Mouse (Mus musculus) spleen, postnatal 36 days (tissue): ENCODE measurements around the gene Mrpl54.

Experiments
- DNase-seq, 2 experiments: peaks; one replicate each; pipeline ENCODE4 v3.0.0; 2022; ENCODE audit warnings: low spot score in 2 of 2, mixed read lengths in 1 of 2

Gene Mrpl54

DNA sequence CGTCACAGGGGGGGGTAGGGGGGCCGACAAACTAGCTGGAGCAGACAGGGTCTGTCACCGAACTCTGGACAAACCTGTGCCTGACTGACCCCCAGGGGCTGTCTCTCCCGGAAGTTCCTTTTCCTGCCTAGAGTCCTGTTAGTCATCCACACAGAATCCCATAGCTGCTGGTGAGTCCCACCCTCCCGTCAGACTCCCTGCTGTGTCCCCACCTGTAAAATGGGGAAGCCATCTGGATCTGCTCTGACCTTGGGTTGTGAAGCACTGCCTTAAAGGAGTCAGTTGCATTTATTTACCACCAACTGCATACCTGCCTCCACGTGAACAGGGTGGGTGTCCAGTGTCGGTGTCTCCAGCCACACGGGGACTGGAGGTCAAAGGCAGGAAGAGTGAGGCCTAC is 27.7 kb upstream of the Mrpl54 start:
- no peak for DNase-seq

DNA sequence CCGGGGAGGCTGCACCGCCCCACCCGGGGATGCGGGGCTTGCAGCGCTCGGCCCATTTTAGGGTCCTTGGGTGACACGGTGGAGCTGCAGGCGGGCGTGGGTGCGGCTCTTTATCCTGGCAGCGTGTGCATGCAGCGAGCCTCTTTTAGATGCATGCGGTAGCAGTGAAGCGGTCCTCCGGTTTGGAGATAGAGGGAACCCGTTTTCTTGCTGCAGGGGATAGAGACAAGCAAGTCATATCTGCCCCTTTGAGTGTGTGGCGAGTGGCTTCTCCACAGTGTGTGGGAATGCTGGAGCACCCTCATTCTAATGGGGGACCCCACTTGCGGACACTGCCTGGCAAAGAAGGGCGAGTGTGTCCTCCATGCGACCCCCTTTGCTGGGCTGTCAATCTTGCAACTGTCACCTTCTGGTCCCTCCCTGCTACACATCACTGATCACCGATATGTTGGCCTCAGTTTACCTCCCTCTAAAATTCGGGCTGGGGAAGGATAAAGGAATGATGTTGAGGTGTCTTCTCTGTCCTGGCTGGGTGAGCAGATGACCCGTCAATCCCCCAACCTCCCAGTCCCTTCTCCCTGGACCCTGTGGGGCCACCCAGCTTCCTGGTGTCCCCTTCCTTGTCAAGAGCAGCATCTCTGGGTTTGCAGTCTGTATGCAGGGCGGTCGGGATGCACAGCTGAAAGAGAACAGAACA is 26.7 kb upstream of the Mrpl54 start:
- no peak for DNase-seq

DNA sequence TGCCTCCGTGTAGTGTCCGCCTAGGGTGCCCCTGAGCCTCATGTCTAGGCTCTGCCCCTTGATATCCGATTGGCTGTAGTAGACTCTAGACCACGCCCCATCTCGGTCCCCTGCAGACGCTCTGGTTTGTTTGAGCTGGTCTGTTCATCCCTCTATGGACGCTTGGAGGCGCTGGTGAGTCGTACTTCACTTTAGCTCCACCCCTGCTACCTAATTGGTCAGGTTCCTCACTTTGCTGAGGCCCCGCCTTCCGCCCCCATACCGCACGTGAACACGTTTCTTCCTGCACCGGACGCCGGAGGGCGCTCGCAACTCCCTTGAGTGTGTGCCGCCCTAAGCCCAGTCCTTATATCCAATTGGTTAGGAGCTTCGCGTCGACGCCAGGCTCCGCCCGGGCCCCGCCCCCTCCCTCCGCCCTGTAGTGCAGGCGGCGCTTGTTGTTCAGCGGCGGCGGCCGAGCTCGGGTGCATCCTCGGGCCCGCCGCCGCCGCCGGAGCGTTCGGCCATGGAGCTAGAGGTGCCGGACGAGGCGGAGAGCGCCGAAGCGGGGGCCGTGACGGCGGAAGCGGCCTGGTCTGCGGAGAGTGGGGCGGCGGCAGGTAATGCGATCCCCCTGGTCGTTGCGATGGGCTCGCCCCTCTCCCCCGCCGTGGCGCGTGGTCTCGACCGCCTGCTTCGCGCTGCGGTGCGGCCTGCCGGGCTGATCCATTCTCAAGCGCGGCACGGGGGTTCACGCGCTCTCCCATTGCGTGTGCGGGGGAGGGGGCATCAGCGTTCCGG is 26.0 kb upstream of the Mrpl54 start, which contains the start of gene Pip5k1c:
TSS of gene Pip5k1c (plus strand) at position 410 of the 780 bp plus-strand sequence.
- DNase-seq, result peak; percentile 100

DNA sequence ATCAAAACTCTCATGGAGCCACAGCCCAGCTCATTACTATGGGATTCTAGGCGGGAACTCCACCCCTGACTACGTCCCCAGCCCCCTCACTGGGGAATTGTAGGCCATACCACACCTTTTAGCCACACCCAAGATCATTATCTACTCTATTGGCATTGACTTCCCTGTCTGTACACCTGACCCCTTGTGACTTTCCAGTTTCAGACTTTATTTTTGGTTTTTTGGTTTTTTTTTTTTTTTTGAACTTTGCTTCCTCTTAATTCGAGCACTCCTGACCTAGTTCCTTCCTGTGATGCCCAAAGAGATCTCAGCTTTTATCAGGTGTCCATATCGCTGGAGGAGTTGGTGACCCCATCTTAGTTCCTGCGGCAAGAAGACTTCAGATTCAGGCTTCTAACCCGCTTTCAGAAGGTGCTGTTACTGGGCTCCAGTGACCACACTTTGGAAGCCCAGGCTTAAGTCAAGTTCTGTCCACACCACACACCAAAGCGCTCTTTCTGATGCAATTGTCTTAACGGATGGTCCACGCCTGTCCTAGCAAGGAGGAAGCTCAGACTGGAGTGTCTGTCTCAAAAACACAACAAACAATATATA is 24.9 kb upstream of the Mrpl54 start, which contains the start of gene Tjp3:
TSS of gene Tjp3 (minus strand) at position 71 of the 594 bp plus-strand sequence.
- no peak for DNase-seq

DNA sequence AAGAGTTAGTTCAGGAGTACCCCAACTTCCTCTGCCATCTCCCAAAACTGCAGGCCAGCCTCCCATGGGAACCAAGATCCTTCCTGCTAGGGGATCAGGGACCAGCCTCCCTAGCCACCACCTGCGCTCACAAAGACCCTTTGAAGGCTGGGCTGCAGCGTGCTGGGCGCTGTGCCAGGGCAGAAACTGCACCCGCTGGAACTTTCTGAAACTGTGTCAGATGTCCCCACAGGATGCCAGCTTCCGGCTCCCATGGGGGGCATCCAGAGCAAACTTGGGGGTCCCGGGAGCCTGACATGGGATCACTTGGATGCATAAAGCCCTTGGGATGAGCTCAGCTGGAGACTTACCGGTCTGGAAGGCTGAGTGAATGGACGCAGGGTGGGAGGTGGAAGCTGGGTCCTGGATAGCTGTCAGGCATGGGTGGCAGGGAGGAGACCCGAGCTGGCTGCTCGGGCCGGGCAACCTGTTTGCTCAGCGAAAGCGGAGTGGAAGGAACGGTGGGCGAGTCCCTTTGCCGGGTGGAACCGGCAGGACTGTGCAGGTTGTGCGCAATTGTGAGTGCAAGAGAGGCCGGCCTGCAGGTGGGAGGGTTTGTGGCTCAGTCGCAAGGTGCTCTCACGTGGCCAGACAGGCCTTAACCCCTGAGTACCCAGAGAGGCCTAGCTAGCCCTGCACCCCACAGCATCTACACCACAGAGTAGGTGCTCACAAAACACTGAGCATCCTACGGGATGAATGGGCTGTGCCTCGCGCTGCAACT is 24.1 kb upstream of the Mrpl54 start:
- DNase-seq, result no peak

DNA sequence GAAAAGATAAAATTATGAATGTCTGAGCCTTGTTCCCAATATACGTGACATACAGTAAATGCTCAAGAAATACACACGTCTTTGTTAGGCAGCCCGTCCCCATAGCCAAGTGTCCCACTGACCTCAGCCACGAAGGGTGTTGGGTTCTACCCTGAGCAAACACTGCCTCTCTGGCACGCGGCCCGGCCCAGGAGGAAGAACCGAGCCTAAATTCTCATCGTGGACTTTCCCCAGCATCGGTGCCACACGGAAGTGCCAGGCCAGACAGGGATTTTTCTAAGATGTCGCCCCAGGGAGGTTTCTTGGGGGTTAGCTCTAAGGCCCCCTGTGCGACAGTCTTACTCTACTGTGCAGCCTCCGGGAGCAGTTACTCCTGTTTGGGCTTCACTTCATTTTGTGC is 23.1 kb upstream of the Mrpl54 start:
- DNase-seq, result no peak

DNA sequence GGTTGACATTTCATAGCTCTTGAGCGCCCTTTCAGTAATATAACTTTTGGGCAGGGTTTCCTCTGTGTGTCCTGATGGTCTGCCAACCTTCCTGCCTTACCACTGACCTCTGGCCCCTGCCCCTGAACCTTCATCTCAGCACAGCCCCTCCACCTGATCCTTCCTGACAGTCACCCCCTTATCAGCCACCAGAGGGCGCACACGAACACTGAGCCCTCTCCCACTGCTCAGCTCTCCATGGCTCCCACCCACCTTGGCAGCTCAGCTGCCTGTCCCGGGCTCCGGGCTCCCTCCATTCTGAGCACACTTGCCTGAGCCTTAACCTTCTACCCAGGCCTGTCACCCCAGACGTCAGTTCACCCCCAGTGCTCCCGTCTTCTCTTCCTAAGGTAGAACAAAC is 22.5 kb upstream of the Mrpl54 start:
- DNase-seq, result peak; percentile 54 to 58

DNA sequence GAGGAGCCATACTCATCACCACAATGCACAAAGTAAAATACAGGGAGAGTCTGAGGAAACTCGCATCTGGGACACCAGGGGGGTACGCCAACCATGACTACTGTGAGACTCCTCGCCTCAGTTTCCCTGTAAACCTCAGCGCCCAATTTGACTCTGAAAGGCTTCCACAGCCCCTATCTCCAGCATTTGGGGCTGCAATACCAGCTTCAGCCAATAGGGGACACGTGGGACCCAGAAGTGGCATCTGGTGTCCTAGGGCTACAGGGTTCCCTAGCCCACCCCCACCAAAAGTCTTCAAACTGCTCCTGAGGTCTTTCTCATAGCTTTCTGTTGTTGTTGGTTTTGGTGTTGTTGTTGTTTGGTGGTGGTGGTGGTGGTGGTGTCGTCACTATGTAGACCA is 21.9 kb upstream of the Mrpl54 start:
- no peak for DNase-seq

DNA sequence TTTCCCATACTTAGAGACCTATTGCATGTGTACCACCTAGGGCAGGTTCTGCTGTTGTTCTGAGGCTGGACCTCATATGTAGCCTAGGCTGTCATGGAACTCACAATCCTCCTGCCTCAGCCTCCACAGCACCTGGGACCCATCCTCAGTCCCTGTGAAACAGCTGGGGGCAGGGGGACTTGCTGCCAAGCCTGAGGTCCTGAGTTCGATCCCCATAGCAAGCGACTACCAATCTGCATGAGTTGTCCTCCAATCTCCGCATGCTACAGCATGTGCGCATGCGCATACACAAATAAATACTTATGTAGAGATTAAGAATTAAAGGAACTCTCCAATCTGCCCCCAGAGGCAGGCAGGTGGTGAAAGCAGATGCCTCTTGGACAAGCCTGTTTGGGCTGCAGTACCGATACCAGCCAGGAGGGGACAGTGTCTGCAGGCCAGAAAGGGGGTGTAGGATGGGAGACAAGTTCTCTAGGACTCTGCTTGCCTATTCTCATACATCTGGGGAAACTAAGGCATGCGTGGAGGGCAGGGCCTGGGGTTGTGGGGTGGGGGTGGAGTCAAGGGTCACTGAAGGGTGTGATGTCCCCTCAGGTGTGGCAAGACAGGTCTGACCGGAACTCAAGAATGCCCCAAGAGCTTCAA is 20.9 kb upstream of the Mrpl54 start:
- DNase-seq, result peak; percentile 49 to 71

DNA sequence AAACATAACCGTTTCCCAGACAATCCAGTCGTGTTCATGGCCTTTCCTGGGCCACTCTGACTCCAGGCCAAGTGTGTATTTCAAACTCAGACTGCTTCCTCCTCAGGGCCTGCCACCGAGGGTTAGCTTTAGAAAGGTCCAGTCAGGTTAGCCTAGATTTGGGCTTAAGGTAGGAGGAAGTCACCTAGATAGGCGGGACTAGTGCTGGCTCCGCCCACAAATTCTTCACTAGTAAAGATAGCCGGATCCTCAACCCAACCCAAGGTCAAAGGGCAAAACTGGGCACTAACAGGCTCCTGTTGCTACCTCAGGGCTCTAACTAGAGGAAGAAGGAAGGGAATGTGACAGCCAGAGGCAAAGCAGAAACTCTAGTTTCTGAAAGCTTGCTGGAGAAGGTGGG is 19.9 kb upstream of the Mrpl54 start:
- DNase-seq, result no peak

DNA sequence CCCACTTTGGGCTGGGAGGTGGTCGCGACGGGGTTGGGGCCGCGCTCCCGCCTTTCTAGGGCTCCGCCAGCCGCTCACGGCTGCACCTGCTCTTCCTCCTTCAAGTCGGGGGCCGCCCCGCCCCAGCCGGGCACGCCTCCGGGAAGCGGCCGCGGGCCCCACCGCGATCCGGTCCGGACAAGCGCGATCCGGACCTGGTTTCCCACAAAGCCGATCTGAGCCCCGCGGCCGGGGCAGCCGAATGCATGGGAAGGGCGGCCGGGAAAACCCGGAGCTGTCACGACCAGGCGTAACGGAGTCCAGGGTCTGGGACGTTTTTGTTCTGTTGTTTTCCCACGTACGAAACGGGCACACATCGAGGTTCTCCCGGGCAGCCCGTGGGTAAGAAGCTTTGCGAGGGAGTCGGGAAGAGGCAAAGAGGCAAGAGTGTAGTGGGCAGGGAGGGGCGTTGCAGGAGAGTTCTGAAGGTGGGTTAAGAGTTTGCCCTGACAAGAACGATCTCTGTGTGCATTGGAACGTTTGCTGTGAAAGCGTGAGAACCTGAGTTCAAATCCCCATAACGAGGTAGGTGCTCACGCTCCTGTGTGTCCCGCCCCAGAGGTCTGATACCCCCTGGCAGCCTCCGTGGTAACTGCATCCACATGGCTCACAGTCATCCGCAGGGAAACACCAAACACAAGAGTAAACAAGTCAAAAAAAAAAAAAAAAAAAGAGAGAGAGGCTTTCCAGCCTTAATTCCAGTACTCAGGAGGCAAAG is 19.1 kb upstream of the Mrpl54 start:
- peak; percentile 92 for DNase-seq

DNA sequence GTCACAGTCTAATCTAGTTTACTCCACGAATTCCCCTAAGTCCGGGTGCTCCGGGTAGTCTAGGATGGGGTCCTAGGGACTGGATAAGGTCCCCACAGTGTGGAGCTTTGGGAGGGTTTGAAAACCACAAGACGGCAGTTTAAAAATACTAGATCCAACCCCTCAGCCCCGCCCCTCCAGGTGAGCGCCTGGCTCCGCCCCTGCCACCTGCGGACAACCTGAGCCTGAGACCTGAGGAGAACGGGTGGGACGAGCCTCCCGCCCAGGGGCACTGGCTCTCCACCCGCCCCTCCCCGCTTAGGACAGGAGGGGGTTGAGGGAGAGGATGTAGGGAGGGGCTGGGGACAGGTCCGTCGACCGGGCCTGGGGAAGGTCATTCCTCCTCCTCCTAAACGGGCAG is 18.0 kb upstream of the Mrpl54 start:
- no peak for DNase-seq

DNA sequence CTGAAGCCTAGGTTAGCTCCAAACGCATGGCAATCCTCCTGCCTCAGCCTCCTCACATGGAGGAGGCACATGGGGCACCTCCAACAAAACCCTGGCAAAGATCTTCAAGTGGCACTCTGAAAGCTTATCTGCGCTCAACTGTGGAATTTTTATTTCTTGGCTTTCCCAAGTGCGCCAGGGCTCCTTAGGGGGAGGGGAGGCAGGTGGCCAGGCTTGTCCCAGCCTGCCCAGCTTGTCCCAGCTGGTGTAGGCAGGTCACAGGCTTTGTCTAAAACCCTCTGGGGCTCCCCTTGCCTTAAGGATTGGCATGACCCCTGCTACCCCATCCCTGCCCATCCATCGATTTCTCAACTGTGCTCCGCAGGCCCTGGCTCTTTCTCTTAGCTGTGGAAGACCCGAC is 17.5 kb upstream of the Mrpl54 start:
- no peak for DNase-seq

DNA sequence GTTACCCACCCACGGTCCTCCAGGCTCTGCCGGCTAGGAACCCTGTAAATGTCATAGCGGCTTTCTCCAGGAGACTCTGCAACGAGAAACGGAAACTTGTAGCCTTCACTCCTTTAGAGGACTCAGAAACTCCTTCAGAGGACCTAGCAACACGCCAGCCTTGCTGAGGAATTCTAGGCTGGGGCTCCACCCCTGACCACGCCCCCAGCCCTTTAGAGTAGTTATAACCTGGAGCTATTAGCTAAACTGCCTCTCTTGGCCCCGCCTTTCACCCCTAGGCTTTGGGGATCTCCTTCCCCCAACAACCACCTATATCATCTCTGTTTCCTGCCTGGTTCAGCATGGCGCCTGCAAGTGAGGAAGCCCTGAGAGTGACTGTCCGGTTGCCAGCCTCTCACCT is 12.8 kb upstream of the Mrpl54 start:
- DNase-seq, result no peak

DNA sequence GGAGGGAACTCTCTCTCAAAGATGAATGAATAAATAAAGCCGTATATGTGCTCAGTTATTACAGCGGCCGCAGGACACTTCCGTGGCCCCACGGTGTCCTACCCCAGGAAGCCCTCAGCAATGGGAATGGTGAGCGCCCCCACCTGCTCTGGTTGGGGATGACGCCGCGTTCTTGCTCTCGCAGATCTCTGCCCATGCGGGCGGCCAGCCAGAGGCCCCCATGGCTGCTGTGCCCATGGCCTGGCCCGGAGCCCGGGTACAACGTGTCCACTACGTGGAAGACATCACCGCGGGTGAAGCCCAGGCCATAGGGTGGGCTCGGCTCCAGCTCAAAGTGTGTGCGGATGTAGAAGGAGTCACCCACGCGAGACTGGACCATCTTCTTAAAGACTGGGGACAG is 10.9 kb upstream of the Mrpl54 start:
- DNase-seq, result no peak

DNA sequence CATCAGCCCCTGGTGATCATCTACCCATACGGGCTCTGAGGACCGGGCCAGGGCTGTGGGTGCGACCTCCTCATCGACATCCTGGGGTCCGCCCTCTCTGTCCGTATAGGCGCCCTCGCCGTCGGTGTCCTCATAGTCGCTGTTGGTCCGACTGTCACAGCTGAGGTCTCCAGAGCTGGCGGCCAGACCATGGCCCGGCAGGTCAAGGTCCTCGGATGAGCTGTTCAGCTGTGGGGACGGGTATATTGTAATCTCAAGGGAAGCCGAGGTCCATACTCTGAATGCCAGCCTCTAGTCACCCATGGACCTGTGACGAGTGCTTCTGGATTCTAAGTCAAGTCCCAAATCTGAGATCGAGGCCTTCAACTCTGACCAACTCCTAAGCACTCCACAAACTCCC is 7.1 kb upstream of the Mrpl54 start:
- no peak for DNase-seq

DNA sequence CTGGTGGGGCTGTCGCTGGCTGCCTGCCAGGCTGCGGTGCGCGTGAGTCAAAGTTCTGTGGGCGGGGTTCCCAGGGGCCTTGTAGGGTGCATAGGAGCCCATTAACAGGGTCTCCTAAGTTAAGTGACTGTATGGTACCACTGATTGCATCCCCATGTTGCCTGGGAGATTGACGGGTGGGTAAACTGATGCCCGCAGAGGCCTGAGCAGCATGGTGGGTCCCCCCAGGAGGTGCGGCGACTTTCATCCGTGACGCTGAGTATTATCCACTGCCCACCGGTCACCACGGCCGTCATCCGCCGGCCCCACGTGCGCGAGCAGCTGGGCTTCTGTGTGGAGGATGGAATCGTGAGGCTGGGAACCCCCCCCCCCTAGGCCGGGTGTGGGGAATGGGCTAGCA is 5.6 kb upstream of the Mrpl54 start:
- no peak for DNase-seq

DNA sequence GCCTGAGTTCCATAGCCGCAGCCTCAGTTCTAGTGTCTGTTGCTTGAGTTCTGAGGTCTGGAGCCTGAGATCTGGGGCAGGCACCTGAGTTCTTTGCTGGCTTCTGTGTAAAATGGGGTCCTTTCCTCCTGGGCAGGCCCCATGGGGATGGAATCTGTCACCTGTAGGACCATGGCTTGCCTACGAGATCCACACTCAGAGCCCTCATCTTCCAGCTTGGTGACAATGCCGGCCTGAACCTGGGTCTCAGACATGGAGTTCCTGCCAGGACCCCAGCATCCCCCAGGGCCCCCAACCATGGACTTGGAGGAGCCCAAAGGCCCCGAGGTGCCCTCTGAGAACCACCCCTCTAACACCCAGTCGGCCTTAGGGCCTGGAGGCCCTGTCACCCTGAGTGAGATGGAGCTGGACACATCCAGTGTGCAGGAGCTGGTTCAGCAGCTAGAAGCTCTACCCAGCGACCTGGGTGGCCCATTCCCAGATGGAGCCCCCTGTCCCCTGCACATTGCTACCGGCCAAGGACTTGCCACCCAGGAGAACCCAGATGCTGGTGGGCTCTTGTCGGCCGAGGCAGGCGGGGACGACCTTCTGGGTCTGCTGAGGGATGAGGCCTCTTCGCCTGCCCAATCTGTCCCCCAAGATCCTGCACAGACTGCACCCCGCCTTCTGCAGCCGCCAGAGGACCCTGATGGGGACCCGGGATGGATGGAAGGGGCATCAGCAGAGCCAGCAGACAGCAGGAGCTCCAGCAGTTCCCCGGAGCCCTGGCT is 2.1 kb upstream of the Mrpl54 start:
- DNase-seq, result no peak

DNA sequence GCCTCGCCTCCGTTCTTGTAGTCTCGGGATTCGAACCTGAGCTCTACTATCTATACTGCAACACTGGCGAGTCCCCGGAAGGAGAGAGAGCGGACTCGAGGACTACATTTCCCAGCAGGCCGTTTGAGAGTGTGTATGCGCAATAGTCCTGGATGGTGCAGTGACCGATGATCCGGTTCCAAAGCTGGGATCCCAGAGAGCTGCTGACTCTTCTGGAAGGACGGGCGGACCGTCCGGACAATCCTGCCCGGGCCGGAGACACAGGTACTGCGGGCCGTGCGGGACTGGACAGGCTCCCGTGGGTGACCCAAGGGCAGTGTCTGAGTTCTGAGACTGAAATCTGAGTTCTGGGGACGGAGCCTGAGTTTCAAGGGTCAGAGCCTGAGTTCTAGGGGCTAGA is 1.3 kb upstream of the Mrpl54 start:
- DNase-seq, result peak; percentile 77 to 82

DNA sequence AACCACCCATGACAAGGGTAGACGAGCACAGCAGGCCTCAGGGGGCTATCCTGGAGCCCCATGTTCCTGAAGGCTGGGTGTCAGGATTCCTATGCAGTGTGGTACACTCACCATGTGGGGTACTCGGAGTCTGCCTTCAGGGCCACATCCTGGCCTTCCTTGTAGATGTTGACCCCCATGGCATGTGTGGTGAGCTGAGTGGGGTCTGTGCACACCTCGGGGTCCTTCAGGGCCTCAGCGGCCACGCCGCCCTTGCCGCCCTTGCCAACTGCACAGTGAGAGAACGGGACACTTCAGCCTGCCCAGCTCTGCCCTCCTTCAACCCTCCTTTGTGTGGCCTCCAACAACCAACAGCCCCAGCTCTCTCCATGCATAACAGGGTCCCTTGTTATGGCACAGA is 1.2 kb downstream of the Mrpl54 start:
- DNase-seq, result no peak
